Mouse (Mus musculus): ENCODE measurements around the gene 1700056E22Rik. TPM values are rescaled to one million over a fixed set of nuclear protein-coding genes. Genes with fewer than 3 reads are reported as not detected.
A peak's percentile ranks its signal among the peaks of the same experiment; 100 is the strongest.

1700056E22Rik gene
- total RNA-seq, 2 experiments from 2014 or later = 0.55 TPM; not detected in 1

DNA sequence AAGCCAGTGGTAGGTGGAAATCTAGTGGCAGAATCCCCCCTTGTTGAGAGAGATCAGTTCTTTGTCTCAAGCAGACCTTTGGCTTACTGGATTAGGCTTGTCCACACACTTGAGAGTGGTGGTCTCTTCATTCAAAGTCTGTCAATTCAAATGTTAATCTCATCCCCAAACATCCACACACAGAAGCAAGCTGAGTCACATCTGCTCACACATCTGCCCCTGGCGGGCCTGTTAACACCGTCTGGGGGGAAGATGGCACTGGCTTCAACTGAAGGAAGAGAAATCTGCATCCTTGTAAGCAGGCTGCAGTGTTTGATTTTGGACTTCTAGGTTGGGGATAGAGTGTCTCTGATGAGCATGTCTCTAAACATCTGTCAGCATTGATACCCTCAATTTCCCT is 10.1 kb downstream of the 1700056E22Rik start:
- no peak for DNase-seq (ENCODE audit: low spot score in 2 of 2)

DNA sequence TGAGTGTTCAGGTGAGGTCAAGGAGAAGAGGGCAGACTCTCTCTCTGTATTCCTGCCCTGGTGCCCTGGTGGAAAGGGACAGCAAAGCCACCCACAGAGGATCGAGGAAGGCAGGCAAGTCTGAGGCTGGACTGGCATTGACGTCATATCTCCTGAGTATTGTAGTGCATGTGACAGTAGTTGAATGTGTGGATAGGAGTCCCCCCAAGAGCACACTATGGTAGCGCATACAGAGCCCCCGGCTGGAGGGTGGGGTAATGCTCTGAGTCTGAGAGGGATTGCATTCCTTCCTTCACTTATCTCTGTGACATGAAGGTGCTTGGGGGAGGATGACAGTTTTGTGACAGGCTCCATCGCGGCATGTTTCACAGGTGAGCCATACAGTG is 14.4 kb downstream of the 1700056E22Rik start:
- no peak for DNase-seq (ENCODE audit: low spot score in 2 of 2)

DNA sequence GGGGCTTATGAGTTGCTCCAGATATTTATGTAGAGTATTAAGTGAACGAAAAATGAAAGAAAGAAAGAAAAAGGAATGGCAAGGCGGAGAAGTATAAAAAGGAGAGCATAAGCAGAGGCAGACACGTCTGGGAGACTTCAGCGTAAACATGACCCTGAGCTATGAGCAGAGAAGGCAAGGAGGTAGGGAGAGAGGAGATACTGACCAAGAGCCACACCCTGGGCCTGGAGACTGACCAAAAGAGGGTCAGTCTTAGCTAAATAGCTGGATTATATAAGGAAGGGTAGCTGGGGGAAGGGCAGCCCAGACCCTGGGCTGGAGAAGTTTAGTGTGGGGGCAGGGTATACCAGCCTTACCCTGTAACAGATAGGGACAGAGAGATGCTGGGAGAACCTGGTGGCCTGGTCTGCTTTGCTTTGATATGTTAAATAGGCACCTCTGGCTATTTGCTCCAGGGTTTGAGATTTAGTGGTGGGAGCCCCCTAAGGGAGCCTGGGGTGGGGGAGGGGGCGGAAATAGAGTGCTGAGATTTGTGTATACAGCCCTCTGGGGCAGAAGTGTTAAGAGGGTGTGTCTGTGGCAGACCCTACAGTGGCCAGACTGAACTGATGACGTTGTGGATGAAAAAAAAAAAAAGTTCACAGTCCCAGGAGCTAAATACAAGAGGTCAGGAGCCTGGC is 14.9 kb downstream of the 1700056E22Rik start:
- no peak for DNase-seq (ENCODE audit: low spot score in 2 of 2)

DNA sequence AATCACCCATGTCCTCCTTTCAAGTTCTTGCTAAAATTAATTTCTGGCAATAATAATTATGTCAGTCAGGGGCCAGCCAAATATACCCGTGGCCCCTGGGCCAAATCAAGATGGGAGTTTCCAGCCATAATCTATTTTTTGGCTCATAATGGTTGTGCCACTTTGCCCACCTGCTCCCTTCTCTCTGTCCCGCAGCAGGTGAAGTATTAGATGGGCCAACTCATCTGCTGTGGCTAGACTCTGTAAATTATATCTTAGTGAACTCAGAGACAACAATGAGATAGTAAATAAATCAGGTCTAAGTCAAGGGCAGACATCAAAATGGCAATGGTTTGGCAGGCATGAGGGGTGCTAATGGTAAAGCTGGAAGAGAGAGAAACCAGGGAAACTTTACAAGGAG is 16.5 kb downstream of the 1700056E22Rik start:
- DNase-seq (ENCODE audit: low spot score in 2 of 2) = no peak

DNA sequence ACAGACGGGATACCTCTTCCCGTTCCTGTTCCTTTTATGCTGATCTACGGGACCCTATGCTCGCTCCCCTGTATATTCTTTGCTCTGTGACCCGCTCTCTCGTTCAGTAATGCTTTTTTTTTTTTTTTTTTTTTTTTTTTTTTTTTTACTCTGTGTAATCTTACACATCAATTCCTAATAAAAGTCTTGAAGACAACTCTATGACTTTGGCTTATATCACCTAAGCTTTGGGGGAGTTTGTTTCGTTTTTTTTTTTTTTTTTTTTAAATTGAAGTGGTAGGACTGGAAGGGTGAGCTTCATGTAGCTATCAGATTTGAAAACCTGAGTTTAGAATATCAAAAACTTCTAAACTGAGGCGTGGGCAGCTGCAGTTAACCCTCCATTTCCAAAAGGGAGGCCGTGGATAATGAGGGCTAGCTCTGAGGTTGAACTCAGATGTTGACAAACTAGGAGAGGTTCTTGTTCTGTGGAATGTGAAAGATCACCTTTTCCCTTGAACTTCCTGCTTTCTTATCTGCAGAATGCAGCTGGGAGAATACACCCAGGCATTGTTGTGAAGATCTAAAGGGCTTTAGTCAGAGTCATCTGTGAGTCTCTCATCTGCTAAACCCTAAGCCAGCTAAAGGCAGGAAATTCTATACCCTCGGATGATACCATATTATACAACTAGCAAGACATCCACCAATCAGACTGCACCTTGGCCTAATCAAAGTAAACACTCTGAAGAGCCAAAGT is 17.9 kb downstream of the 1700056E22Rik start:
- no peak for DNase-seq (ENCODE audit: low spot score in 2 of 2)

DNA sequence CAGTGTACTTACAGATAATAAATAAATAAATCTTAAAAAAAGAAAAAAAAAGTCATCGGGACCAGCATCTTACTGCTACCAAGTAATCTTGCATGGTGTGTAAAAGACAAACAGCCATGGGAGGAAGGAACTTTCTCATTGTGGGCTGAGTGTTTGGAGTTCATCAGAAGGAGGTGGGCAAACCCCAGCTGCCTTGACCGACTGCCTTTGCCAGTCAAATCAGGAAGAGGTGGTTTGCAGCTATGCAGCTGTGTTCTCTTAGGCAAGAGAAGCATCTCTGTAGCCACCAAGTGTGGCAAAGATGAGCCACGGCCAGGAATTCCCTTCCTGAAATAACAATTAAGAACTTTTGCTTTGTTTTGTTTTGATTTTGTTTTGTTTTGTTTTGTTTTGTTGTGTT is 20.0 kb downstream of the 1700056E22Rik start:
- DNase-seq (ENCODE audit: low spot score in 2 of 2) = no peak

DNA sequence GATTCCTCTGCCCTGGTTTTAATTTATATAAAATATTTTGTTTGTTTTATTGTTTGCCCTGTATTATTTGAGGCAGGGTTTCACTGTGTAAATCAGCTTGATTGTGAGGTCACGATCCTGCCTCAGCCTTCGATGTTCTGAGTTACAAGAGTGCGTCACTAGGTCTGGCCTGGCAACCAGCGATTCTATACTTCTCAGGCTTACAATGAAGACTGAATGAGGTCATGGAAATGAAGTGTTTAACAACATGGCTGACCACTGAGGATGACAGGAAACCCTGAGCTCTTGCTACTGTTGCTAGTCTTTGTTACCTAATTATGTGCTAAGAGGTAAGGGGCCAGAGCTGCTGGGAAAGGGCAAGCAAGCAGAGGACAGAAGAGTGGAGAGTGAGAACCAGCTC is 21.0 kb downstream of the 1700056E22Rik start, which contains the start of gene Dusp10:
Dusp10 (plus strand) TSS at position 197 of the 400 bp plus-strand sequence.
- DNase-seq (ENCODE audit: low spot score in 2 of 2) = no peak

DNA sequence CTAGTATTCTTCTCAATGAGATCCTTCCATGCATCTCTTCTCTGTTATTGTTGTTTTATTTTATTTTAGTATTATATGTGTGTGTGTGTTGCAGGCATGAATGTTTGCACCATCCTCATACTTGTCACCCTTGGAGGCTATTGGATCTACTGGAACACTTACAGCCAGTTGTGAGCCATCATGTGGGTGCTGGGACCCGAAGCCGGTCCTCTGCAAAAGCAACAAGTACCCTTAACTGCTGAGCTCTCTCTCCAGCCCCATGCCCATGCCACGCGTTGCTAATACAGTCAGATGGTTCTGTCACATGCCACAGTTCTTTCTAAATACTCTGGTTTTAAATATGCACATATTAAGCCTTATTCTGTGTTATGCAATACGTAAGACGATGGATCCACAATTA is 22.8 kb downstream of the 1700056E22Rik start:
- DNase-seq (ENCODE audit: low spot score in 2 of 2) = no peak

DNA sequence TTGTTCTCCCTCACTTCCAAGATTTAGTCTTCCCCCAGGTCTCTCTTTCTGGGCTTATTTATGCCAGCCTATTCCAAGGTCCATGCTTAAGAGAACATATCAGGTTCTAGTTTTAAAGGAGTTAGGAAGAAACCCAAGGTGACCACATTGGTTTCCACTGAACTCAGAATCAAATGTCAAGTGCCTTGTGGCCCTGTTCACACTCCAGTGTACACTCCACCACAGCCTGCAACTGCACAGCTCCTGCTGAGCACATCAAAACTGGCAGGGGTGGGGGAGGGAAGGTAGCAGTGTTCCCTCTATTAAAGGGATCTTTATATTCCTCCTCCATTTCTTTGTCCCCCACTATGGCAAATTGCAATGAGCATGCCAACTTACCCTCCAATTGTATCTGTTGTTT is 28.0 kb downstream of the 1700056E22Rik start:
- no peak for DNase-seq (ENCODE audit: low spot score in 2 of 2)

DNA sequence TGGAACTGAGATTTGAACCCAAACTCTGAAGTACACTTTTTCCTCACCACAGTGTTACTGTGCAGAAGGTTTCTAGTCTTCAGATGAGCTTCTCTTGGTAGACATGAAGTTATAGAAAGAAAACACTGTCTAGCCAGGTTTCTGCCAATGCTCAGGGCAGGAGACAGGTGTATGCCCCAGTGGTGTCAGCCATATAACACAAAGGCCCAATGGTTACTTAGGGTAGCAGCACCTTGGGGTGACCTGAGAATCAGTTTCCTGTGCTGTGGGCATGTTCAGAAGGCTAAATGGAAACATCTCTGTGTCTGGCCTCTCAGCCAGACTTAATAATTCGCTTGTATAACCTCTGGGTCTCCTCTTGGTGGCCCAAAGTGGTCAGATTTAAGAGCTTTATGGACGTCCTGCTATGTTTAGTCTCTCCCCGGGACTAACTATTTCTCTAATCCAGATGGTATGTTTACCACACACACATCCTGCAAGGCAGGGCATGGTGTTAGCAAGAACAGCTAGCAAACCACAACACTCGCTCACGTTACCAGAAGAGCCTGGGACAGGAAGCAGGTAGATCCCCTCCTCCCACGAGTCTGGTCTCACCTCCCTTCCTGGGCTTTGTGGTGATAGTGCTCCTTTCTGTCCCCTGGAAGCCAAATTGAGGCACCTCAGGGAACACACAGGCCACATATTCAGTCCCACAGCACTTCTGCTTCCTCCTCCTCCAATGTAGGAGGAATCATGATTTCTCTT is 28.6 kb downstream of the 1700056E22Rik start:
- DNase-seq (ENCODE audit: low spot score in 2 of 2) = no peak

DNA sequence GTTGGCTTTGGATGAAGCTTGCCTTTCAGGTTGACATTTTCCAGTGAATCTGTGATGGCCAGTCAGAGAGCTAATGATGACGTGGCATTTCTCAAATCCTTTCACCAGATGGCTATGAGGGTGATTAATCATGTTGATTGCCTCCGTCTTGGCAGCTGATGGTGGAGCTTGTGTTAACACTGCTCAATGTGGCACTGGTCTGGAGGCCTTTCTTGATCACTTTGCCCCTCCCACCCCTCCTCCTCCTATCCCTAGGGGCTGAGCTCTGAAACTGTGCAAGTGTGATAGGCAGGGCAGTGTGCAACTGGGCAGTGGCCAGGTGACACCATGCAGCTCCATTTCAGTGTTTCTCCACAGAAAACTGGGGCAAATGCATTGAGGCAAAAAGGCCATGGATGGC is 29.8 kb downstream of the 1700056E22Rik start:
- no peak for DNase-seq (ENCODE audit: low spot score in 2 of 2)

DNA sequence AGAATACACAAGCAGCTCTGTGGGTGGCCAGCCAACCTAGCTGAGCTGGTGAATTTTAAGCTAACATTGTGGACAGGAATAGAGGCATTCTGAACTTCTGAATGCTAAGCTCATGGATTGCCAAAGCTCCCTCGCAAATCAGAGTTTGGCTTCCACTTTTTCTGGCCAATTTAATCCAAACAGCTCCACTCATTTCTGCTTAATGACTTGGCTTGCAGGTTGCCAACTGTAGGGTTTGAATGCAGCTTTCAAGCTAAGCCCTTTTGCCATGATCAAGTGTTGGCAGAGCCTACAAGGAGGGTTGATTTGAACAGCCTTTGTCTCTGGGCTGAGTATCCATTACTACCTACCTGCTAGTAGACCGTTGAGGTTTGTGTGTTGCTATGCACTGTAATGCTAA is 31.6 kb downstream of the 1700056E22Rik start:
- peak; percentile 11 to 72 for DNase-seq (ENCODE audit: low spot score in 2 of 2)

DNA sequence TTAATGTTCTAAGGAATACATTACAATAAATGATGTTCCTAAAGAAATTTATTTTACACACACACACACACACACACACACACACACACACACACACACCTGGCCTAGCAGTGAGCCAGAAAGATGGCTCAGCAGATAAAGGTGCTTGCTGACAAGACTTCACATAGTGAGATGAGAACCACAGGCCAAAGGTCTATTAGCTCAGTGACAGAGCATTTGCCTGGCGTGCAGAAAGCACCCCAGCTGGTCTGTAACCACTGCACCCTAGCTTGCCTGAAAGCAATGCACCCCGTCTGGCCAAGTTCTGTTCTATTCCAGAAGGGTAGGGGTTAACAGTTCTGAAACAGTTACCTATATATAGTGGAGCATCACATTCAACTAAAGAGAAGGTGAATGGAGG is 36.9 kb downstream of the 1700056E22Rik start:
- DNase-seq (ENCODE audit: low spot score in 2 of 2) = no peak

DNA sequence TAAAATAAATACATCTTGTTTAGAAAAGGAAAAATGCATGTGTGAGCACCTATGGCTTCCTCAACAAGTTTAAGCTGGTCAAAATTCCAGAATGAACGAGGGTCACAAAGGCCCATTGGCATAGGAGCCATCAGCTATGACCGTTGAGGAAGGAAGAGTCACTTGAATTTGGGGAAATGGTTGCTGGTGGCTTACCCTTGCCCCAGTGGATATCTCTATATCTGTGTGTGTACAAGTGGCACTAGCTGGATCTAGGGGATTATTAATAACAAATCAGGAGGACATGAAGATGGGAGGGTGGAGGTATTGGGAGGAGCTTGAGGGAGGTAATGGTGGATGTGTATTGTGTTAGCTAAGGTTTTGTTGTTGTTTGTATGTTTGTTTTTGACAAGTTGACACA is 42.2 kb downstream of the 1700056E22Rik start:
- DNase-seq (ENCODE audit: low spot score in 2 of 2) = no peak

DNA sequence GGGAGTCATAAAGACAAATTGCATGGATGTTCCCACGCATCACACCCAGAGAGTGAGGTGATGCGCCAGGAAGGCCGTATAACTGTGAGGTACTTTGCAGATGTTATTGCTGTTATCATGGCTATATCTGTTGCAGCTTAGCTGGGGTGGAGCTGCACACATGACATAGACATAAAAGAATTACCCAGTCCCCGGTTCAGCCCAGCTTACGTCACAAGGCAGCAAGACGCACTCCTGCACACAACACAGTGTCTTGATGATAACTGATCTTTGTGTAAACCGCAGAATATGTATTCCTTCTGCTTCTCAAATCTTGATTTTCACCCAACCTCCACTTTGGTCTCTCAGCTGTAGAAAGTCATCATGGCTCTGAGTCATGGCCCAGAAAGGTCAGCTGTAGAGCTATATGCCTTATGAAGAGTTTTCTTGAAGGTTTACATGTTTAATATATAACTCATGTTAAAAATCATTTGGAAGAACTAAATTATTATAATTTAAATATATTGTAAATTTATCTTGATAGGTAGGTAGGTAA is 46.3 kb downstream of the 1700056E22Rik start:
- DNase-seq (ENCODE audit: low spot score in 2 of 2) = no peak

Other genes starting within 250 kb of the 1700056E22Rik start
- 1 to 10 TPM; 5.0 to 5.3 TPM for gene Dusp10, start 21.0 kb downstream of the 1700056E22Rik start, total RNA-seq (2021)

Data from layer of hippocampus, postnatal 14 days (tissue).